Mouse (Mus musculus): Measurements from ENCODE around the gene Dnajb1. TPM values are rescaled to one million over a fixed set of nuclear protein-coding genes. Genes with fewer than 3 reads are reported as not detected.
"Not testable (repeated sequence)": the region's sequence is repeated elsewhere in the genome, so short reads cannot be mapped to it uniquely, and the experiment has no call there.

Dnajb1 gene
- polyA plus RNA-seq, 1 experiment from 2014 or later = 34.3 TPM

GRCm38 (mm10) chr8:83567668-83568067 is 40.3 kb upstream of the Dnajb1 start:
- Histone ChIP-seq H3K4me1 (ENCODE audit: insufficient read depth, low read depth, low read length) (peaks cover 6% of the 10 kb centered on the region; the same call in 1 of the 2 replicates), H3K9ac (replicated peaks; ENCODE audit: low read depth) (peak overlapping the region; percentile 62; the same call in 1 of the 2 replicates), H3K27me3 (replicated peaks; ENCODE audit: insufficient read depth, low read length) (no peaks in the 10 kb centered on the region), H3K9me3 (ENCODE audit: low read length) (no peaks in the 10 kb centered on the region), H3K4me2 (replicated peaks; ENCODE audit: low read depth, low read length) (peak overlapping the region; percentile 81), H3K36me3 (ENCODE audit: insufficient read depth, low read length) (peaks cover 7% of the 10 kb centered on the region; the same call in 1 of the 2 replicates), H3K27ac (ENCODE audit: low read length) (no peak overlapping the region), H3K4me3 (ENCODE audit: low read depth, low read length) (no peak overlapping the region)
- DNase-seq (ENCODE audit: low spot score) (no peak), ATAC-seq (no peak)
- TF ChIP-seq EP300 (IDR thresholded peaks at IDR 0.05) (no peak), CTCF (IDR thresholded peaks at IDR 0.05) (no peak)
- 53% methylated on average over 3 of the region's 3 CpGs for whole genome bisulfite sequencing

- H3K9me3 ChIP-seq (ENCODE audit: low read length) = no peaks in the 10 kb centered on the region
- H3K4me2 ChIP-seq (replicated peaks; ENCODE audit: low read depth, low read length) = no peak overlapping the region
- H3K36me3 ChIP-seq (ENCODE audit: insufficient read depth, low read length) = peaks cover 7% of the 10 kb centered on the region; the same call in 1 of the 2 replicates
- ATAC-seq (no peak), DNase-seq (ENCODE audit: low spot score) (no peak)
- peaks cover 6% of the 10 kb centered on the region; the same call in 1 of the 2 replicates for H3K4me1 ChIP-seq (ENCODE audit: insufficient read depth, low read depth, low read length)
- no peaks in the 10 kb centered on the region for H3K27me3 ChIP-seq (replicated peaks; ENCODE audit: insufficient read depth, low read length)
- H3K4me3 ChIP-seq (ENCODE audit: low read depth, low read length) = no peak overlapping the region
- no peak overlapping the region for H3K27ac ChIP-seq (ENCODE audit: low read length)
- H3K9ac ChIP-seq (replicated peaks; ENCODE audit: low read depth) = no peak overlapping the region
- TF ChIP-seq EP300 (IDR thresholded peaks at IDR 0.05) (no peak), CTCF (IDR thresholded peaks at IDR 0.05) (no peak)
- WGBS = 60% methylated on average over 5 of the region's 5 CpGs
Measured at GRCm38 (mm10) chr8:83568128-83568527, 39.9 kb upstream of the Dnajb1 start.

GRCm38 (mm10) chr8:83568755-83569154 is 39.2 kb upstream of the Dnajb1 start:
- Histone ChIP-seq H3K4me1 (ENCODE audit: insufficient read depth, low read depth, low read length) (peaks cover 6% of the 10 kb centered on the region; the same call in 1 of the 2 replicates), H3K4me2 (replicated peaks; ENCODE audit: low read depth, low read length) (no peak overlapping the region), H3K4me3 (ENCODE audit: low read depth, low read length) (no peak overlapping the region), H3K9ac (replicated peaks; ENCODE audit: low read depth) (no peak overlapping the region), H3K27me3 (replicated peaks; ENCODE audit: insufficient read depth, low read length) (no peaks in the 10 kb centered on the region), H3K9me3 (ENCODE audit: low read length) (no peaks in the 10 kb centered on the region), H3K27ac (ENCODE audit: low read length) (no peak overlapping the region), H3K36me3 (ENCODE audit: insufficient read depth, low read length) (peaks cover 7% of the 10 kb centered on the region; the same call in 1 of the 2 replicates)
- 72% methylated on average over 5 of the region's 5 CpGs for WGBS
- DNase-seq (ENCODE audit: low spot score) = no peak
- TF ChIP-seq EP300 (IDR thresholded peaks at IDR 0.05) (no peak), CTCF (IDR thresholded peaks at IDR 0.05) (no peak)
- ATAC-seq = no peak

GRCm38 (mm10) chr8:83569165-83569564 is 38.8 kb upstream of the Dnajb1 start:
- H3K27me3 ChIP-seq (replicated peaks; ENCODE audit: insufficient read depth, low read length) = no peaks in the 10 kb centered on the region
- H3K27ac ChIP-seq (ENCODE audit: low read length) = no peak overlapping the region
- 66% methylated on average over 4 of the region's 4 CpGs for WGBS
- TF ChIP-seq CTCF (IDR thresholded peaks at IDR 0.05) = no peak
- TF ChIP-seq EP300 (IDR thresholded peaks at IDR 0.05) = no peak
- H3K36me3 ChIP-seq (ENCODE audit: insufficient read depth, low read length) = peaks cover 7% of the 10 kb centered on the region; the same call in 1 of the 2 replicates
- no peak for ATAC-seq
- H3K4me2 ChIP-seq (replicated peaks; ENCODE audit: low read depth, low read length) = no peak overlapping the region
- H3K9me3 ChIP-seq (ENCODE audit: low read length) = no peaks in the 10 kb centered on the region
- H3K4me3 ChIP-seq (ENCODE audit: low read depth, low read length) = no peak overlapping the region
- H3K9ac ChIP-seq (replicated peaks; ENCODE audit: low read depth) = no peak overlapping the region
- H3K4me1 ChIP-seq (ENCODE audit: insufficient read depth, low read depth, low read length) = peaks cover 6% of the 10 kb centered on the region; the same call in 1 of the 2 replicates
- DNase-seq (ENCODE audit: low spot score) = no peak

GRCm38 (mm10) chr8:83570272-83571000 is 37.6 kb upstream of the Dnajb1 start:
- TF ChIP-seq CTCF (IDR thresholded peaks at IDR 0.05) (no peak), EP300 (IDR thresholded peaks at IDR 0.05) (no peak)
- DNase-seq (ENCODE audit: low spot score) = no peak
- Histone ChIP-seq H3K4me3 (ENCODE audit: low read depth, low read length) (no peak overlapping the region), H3K9ac (replicated peaks; ENCODE audit: low read depth) (no peak overlapping the region), H3K9me3 (ENCODE audit: low read length) (no peaks in the 10 kb centered on the region), H3K36me3 (ENCODE audit: insufficient read depth, low read length) (peaks cover 7% of the 10 kb centered on the region; the same call in 1 of the 2 replicates), H3K27me3 (replicated peaks; ENCODE audit: insufficient read depth, low read length) (no peaks in the 10 kb centered on the region), H3K4me1 (ENCODE audit: insufficient read depth, low read depth, low read length) (peaks cover 6% of the 10 kb centered on the region; the same call in 1 of the 2 replicates), H3K4me2 (replicated peaks; ENCODE audit: low read depth, low read length) (no peak overlapping the region), H3K27ac (ENCODE audit: low read length) (no peak overlapping the region)
- ATAC-seq = no peak
- 78% methylated on average over 14 of the region's 15 CpGs for WGBS

GRCm38 (mm10) chr8:83571001-83571340 is 37.0 kb upstream of the Dnajb1 start:
- not testable (repeated sequence) for H3K9me3 ChIP-seq (ENCODE audit: low read length); H3K27ac ChIP-seq (ENCODE audit: low read length); H3K4me3 ChIP-seq (ENCODE audit: low read depth, low read length); DNase-seq (ENCODE audit: low spot score); H3K4me1 ChIP-seq (ENCODE audit: insufficient read depth, low read depth, low read length); H3K4me2 ChIP-seq (replicated peaks; ENCODE audit: low read depth, low read length); H3K36me3 ChIP-seq (ENCODE audit: insufficient read depth, low read length); H3K9ac ChIP-seq (replicated peaks; ENCODE audit: low read depth); ATAC-seq; H3K27me3 ChIP-seq (replicated peaks; ENCODE audit: insufficient read depth, low read length)
- 96% methylated on average over 3 of the region's 7 CpGs for WGBS

Measured in lung, postnatal 0 days (tissue).